Mouse (Mus musculus): Measurements from ENCODE around the gene Atrnl1.

- TF ChIP-seq POLR2A (IDR thresholded peaks at IDR 0.05; ENCODE audit: borderline replicate concordance, extremely low read depth, low read depth, low read length) = no peak
- TF ChIP-seq CTCF (IDR thresholded peaks at IDR 0.05; ENCODE audit: insufficient read depth, low read length) = no peak
These were observed 102.3 kb downstream of the Atrnl1 start for GRCm38 (mm10) chr19:57713138-57713537.
